Mouse (Mus musculus): ENCODE data around the gene Nsun7. TPM values are rescaled to one million over a fixed set of nuclear protein-coding genes. Genes with fewer than 3 reads are reported as not detected.

Gene Nsun7
- polyA plus RNA-seq (2012; fragmentation: generic; extraction: Trizol), result 1 to 10 TPM in 1 of 2 experiments, under 1 TPM in 1; 0.04 to 1.5 TPM

GRCm38 (mm10) chr5:66259756-66260448 lies at the start of gene Nsun7:
TSS of gene Nsun7 (plus strand) at chr5:66259897.

Other genes starting within 250 kb of the Nsun7 start
- under 1 TPM; 0.02 to 0.05 TPM for gene Rbm47, start 86.8 kb upstream of the Nsun7 start, polyA plus RNA-seq (2012; fragmentation: generic; extraction: Trizol)